Mouse (Mus musculus): ENCODE measurements around the gene Zfp951.

GRCm38 (mm10) chr5:104829611-104830010 is 30.3 kb downstream of the Zfp951 start:
- TF ChIP-seq USF1 (IDR thresholded peaks at IDR 0.05; ENCODE audit: low read depth), result no peak
- TF ChIP-seq CTCF (IDR thresholded peaks at IDR 0.05; ENCODE audit: control insufficient read depth, insufficient read depth, insufficient read length), result no peak
- TF ChIP-seq MYOG (IDR thresholded peaks at IDR 0.05; ENCODE audit: control insufficient read depth, extremely low read depth, insufficient read length), result no peak
- TF ChIP-seq MYOD1 (IDR thresholded peaks at IDR 0.05; ENCODE audit: control insufficient read depth, insufficient read length, low read depth), result no peak
